Mouse (Mus musculus): ENCODE results near the gene Cdc73. TPM values are rescaled to one million over a fixed set of nuclear protein-coding genes. Genes with fewer than 3 reads are reported as not detected.
"Not testable (repeated sequence)": the region's sequence is repeated elsewhere in the genome, so short reads cannot be mapped to it uniquely, and the experiment has no call there.

Gene Cdc73
- polyA plus RNA-seq, 2 experiments = 21.8 to 22.2 TPM

GRCm38 (mm10) chr1:143681108-143681507 is 21.6 kb downstream of the Cdc73 start:
- Histone ChIP-seq H3K4me2 (replicated peaks; ENCODE audit: low read depth, low read length, severe bottlenecking) (no peak overlapping the region), H3K27me3 (ENCODE audit: control insufficient read depth, insufficient read depth, low read length) (no peaks in the 10 kb centered on the region), H3K27ac (replicated peaks; ENCODE audit: low read depth, low read length) (no peak overlapping the region), H3K9ac (ENCODE audit: low read depth, low read length, severe bottlenecking) (no peak overlapping the region), H3K4me1 (ENCODE audit: control insufficient read depth, insufficient read depth, low read length) (no peaks in the 10 kb centered on the region), H3K9me3 (ENCODE audit: control insufficient read depth, low read length) (no peaks in the 10 kb centered on the region), H3K36me3 (ENCODE audit: control insufficient read depth, insufficient read depth, low read length) (peaks cover 45% of the 10 kb centered on the region), H3K4me3 (replicated peaks; ENCODE audit: low read length) (no peak overlapping the region)
- no peak for DNase-seq (ENCODE audit: low spot score)
- no peak for ATAC-seq (ENCODE audit: low FRiP score, low read depth)
- WGBS = 97% methylated on average over 5 of the region's 5 CpGs
- no peak for TF ChIP-seq POLR2A (IDR thresholded peaks at IDR 0.05; ENCODE audit: borderline replicate concordance, extremely low read depth, insufficient read depth, insufficient read length)

- no peak for TF ChIP-seq POLR2A (IDR thresholded peaks at IDR 0.05; ENCODE audit: borderline replicate concordance, extremely low read depth, insufficient read depth, insufficient read length)
- H3K9ac ChIP-seq (ENCODE audit: low read depth, low read length, severe bottlenecking) = no peak overlapping the region
- H3K4me1 ChIP-seq (ENCODE audit: control insufficient read depth, insufficient read depth, low read length) = no peaks in the 10 kb centered on the region
- H3K36me3 ChIP-seq (ENCODE audit: control insufficient read depth, insufficient read depth, low read length) = peaks cover 33% of the 10 kb centered on the region
- ATAC-seq (ENCODE audit: low FRiP score, low read depth) = no peak
- H3K27me3 ChIP-seq (ENCODE audit: control insufficient read depth, insufficient read depth, low read length) = no peaks in the 10 kb centered on the region
- WGBS = 93% methylated on average over 4 of the region's 4 CpGs
- no peak overlapping the region for H3K4me3 ChIP-seq (replicated peaks; ENCODE audit: low read length)
- DNase-seq (ENCODE audit: low spot score) = no peak
- H3K27ac ChIP-seq (replicated peaks; ENCODE audit: low read depth, low read length) = no peak overlapping the region
- no peaks in the 10 kb centered on the region for H3K9me3 ChIP-seq (ENCODE audit: control insufficient read depth, low read length)
- no peak overlapping the region for H3K4me2 ChIP-seq (replicated peaks; ENCODE audit: low read depth, low read length, severe bottlenecking)
These were observed 26.8 kb downstream of the Cdc73 start for GRCm38 (mm10) chr1:143675734-143676361.

GRCm38 (mm10) chr1:143664786-143665185 is 37.9 kb downstream of the Cdc73 start:
- not testable (repeated sequence) for DNase-seq (ENCODE audit: low spot score); H3K4me3 ChIP-seq (replicated peaks; ENCODE audit: low read length); H3K9me3 ChIP-seq (ENCODE audit: control insufficient read depth, low read length); H3K27ac ChIP-seq (replicated peaks; ENCODE audit: low read depth, low read length); ATAC-seq (ENCODE audit: low FRiP score, low read depth); H3K9ac ChIP-seq (ENCODE audit: low read depth, low read length, severe bottlenecking); H3K4me2 ChIP-seq (replicated peaks; ENCODE audit: low read depth, low read length, severe bottlenecking); H3K4me1 ChIP-seq (ENCODE audit: control insufficient read depth, insufficient read depth, low read length); H3K27me3 ChIP-seq (ENCODE audit: control insufficient read depth, insufficient read depth, low read length)
- peaks cover 20% of the 10 kb centered on the region; the same call in 1 of the 2 replicates for H3K36me3 ChIP-seq (ENCODE audit: control insufficient read depth, insufficient read depth, low read length)
- 92% methylated on average over 4 of the region's 4 CpGs for WGBS

GRCm38 (mm10) chr1:143663197-143663596 is 39.5 kb downstream of the Cdc73 start:
- ATAC-seq (ENCODE audit: low FRiP score, low read depth) = no peak
- Histone ChIP-seq H3K36me3 (ENCODE audit: control insufficient read depth, insufficient read depth, low read length) (0 out of 2 replicates have a peak, but pooled peaks cover 13% of the 10 kb centered on the region), H3K9ac (ENCODE audit: low read depth, low read length, severe bottlenecking) (no peak overlapping the region), H3K27ac (replicated peaks; ENCODE audit: low read depth, low read length) (no peak overlapping the region), H3K4me2 (replicated peaks; ENCODE audit: low read depth, low read length, severe bottlenecking) (no peak overlapping the region), H3K4me3 (replicated peaks; ENCODE audit: low read length) (no peak overlapping the region), H3K27me3 (ENCODE audit: control insufficient read depth, insufficient read depth, low read length) (no peaks in the 10 kb centered on the region), H3K9me3 (ENCODE audit: control insufficient read depth, low read length) (no peaks in the 10 kb centered on the region), H3K4me1 (ENCODE audit: control insufficient read depth, insufficient read depth, low read length) (no peaks in the 10 kb centered on the region)
- DNase-seq (ENCODE audit: low spot score) = no peak
- 100% methylated on average over 2 of the region's 2 CpGs for WGBS
- TF ChIP-seq POLR2A (IDR thresholded peaks at IDR 0.05; ENCODE audit: borderline replicate concordance, extremely low read depth, insufficient read depth, insufficient read length) = no peak

- H3K4me1 ChIP-seq (ENCODE audit: control insufficient read depth, insufficient read depth, low read length) = no peaks in the 10 kb centered on the region
- H3K9ac ChIP-seq (ENCODE audit: low read depth, low read length, severe bottlenecking) = no peak overlapping the region
- ATAC-seq (ENCODE audit: low FRiP score, low read depth) = no peak
- no peak for DNase-seq (ENCODE audit: low spot score)
- no peaks in the 10 kb centered on the region for H3K27me3 ChIP-seq (ENCODE audit: control insufficient read depth, insufficient read depth, low read length)
- H3K9me3 ChIP-seq (ENCODE audit: control insufficient read depth, low read length) = no peaks in the 10 kb centered on the region
- WGBS = 87% methylated on average over 3 of the region's 3 CpGs
- TF ChIP-seq POLR2A (IDR thresholded peaks at IDR 0.05; ENCODE audit: borderline replicate concordance, extremely low read depth, insufficient read depth, insufficient read length) = no peak
- H3K36me3 ChIP-seq (ENCODE audit: control insufficient read depth, insufficient read depth, low read length) = no peaks in the 10 kb centered on the region; the same call in 1 of the 2 replicates
- no peak overlapping the region for H3K4me3 ChIP-seq (replicated peaks; ENCODE audit: low read length)
- no peak overlapping the region for H3K27ac ChIP-seq (replicated peaks; ENCODE audit: low read depth, low read length)
- H3K4me2 ChIP-seq (replicated peaks; ENCODE audit: low read depth, low read length, severe bottlenecking) = no peak overlapping the region
These were observed 49.0 kb downstream of the Cdc73 start for GRCm38 (mm10) chr1:143653646-143654045.
